Mouse (Mus musculus): ENCODE data around the gene 4931428L18Rik.
"Not testable (repeated sequence)": the region's sequence is repeated elsewhere in the genome, so short reads cannot be mapped to it uniquely, and the experiment has no call there.

The 4931428L18Rik gene

DNA sequence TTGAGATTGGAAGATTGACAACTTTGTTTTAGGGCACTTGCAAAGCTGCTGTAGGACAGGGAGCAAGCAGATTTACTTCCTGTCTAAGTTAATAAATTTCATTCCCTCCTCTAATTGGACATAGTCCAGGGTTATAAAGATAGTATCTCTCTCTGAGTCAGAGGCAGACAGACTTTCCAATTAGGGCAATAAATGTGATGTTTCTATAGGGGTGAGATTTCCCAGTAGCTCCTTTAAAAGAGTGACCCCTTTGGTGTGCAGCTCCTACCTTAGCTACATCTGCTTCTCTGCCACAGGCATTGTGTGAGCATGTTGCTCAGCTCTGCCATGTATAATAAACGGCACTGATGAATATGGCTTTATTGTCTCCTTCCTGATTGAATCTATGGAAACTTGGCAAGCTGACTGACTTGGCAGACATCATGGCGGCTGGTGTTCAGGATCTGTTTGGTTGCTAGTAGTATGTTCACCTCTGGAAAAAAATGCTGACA, 163.6 kb downstream of the 4931428L18Rik start:
- DNase-seq (ENCODE audit: low read depth, low spot score) = no peak

- DNase-seq (ENCODE audit: low read depth, low spot score) = no peak
These were observed 164.3 kb downstream of the 4931428L18Rik start for GRCm38 (mm10) chr1:31058196-31058595.

- peak; percentile 34 for DNase-seq (ENCODE audit: low read depth, low spot score)
These were observed 171.0 kb downstream of the 4931428L18Rik start for GRCm38 (mm10) chr1:31051370-31051921.

- DNase-seq (ENCODE audit: low read depth, low spot score) = no peak
These were observed 172.4 kb downstream of the 4931428L18Rik start for GRCm38 (mm10) chr1:31049954-31050652.

GRCm38 (mm10) chr1:31043208-31043607, 179.3 kb downstream of the 4931428L18Rik start:
- DNase-seq (ENCODE audit: low read depth, low spot score) = no peak

DNA sequence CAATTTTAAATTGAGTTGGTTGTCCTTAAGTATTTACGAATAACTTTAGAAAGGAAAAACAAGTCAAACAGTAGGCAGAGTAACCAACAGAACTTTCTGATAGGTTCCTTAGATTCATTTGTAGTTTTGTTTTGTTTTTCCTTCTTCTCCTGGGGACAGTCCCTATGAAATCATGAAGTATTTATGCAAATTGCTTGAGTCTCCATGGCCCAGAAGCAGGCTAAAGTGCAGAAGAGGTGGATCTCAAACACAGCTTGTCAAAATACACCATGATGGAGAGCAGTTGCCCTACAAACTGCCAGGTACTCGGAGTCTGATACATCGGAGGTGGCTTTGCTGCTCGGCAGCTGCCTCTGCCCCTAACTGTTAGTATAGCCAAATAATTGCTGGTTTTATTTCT, 179.7 kb downstream of the 4931428L18Rik start:
- no peak for DNase-seq (ENCODE audit: low read depth, low spot score)

GRCm38 (mm10) chr1:31033851-31034534, 188.5 kb downstream of the 4931428L18Rik start:
- peak; percentile 21 for DNase-seq (ENCODE audit: low read depth, low spot score)

GRCm38 (mm10) chr1:31032351-31032750, 190.1 kb downstream of the 4931428L18Rik start:
- DNase-seq (ENCODE audit: low read depth, low spot score) = no peak

- DNase-seq (ENCODE audit: low read depth, low spot score) = no peak
These were observed 199.3 kb downstream of the 4931428L18Rik start for GRCm38 (mm10) chr1:31023173-31023572.

- peak; percentile 47 for DNase-seq (ENCODE audit: low read depth, low spot score)
These were observed 203.2 kb downstream of the 4931428L18Rik start for GRCm38 (mm10) chr1:31019283-31019682.

DNA sequence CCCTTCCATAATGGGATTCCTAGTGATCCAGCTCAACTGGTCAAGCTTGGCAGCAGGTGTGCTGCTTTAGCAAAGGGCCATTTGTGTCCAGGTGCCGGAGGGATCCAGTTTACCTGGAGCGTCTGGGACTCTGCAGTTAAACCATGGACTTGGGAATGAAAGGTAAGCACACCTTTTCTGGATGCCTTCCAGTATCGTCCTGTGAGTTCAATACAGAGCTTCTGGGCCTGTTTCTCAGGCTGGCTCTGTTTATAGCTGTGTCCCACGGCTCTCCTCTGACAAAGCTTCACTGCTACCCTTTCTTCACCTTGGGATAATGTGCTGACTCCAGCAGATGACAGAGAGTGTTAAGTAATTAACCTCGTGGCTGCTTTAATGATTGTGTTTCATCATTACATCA, 205.1 kb downstream of the 4931428L18Rik start:
- DNase-seq (ENCODE audit: low read depth, low spot score) = no peak

GRCm38 (mm10) chr1:31016068-31016467, 206.4 kb downstream of the 4931428L18Rik start:
- DNase-seq (ENCODE audit: low read depth, low spot score) = no peak

DNA sequence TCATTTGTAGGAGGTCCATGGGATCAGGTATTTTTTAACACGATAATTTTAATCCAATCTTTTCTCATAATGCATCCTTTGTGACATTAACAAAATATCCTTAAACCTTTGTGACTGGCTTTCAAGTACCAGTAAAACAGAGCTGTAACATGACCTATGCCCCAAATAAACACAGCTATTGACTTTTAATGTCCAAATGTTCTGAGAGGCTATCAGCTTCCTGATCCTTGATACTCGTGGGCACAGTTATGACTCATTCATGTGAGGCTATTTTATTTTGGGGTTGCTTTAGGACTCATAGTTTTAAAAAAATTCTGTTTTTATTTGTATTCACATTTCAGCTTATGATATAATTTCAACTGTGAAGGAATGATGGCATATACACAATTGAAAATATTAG, 207.2 kb downstream of the 4931428L18Rik start:
- no peak for DNase-seq (ENCODE audit: low read depth, low spot score)

- not testable (repeated sequence) for DNase-seq (ENCODE audit: low read depth, low spot score)
These were observed 244.6 kb downstream of the 4931428L18Rik start, which contains the start of gene AC153137.1 for GRCm38 (mm10) chr1:30977868-30978267. TSS of gene AC153137.1 (minus strand) at chr1:30977968.

DNA sequence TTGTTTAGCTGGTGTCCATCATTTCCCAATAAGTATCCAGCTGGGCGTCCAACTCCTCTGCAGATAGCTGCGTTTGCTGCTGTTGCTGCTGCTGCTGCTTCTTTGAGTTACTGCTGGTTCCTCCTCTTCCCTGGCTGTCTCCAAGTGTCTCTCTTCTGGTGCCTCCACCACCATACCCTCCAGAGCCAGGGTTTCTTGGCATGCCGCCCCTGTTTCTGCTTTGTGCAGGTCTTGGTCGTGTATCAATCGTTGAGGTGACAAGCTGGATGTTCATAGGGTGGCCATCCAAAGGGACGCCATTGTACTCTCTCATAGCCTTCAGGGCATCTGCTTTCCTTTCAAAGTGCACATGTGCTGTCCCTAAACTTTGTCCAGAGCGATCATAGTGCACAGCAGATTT, 245.2 kb downstream of the 4931428L18Rik start:
- DNase-seq (ENCODE audit: low read depth, low spot score) = not testable (repeated sequence)

- DNase-seq (ENCODE audit: low read depth, low spot score) = no peak
These were observed 270.7 kb downstream of the 4931428L18Rik start for GRCm38 (mm10) chr1:30951795-30952194.

GRCm38 (mm10) chr1:30950456-30950835, 272.0 kb downstream of the 4931428L18Rik start:
- DNase-seq (ENCODE audit: low read depth, low spot score) = no peak

- peak; percentile 99 for DNase-seq (ENCODE audit: low read depth, low spot score)
These were observed 272.6 kb downstream of the 4931428L18Rik start for GRCm38 (mm10) chr1:30949710-30950455.

GRCm38 (mm10) chr1:30948950-30949639, 273.4 kb downstream of the 4931428L18Rik start:
- peak; percentile 69 for DNase-seq (ENCODE audit: low read depth, low spot score)

DNA sequence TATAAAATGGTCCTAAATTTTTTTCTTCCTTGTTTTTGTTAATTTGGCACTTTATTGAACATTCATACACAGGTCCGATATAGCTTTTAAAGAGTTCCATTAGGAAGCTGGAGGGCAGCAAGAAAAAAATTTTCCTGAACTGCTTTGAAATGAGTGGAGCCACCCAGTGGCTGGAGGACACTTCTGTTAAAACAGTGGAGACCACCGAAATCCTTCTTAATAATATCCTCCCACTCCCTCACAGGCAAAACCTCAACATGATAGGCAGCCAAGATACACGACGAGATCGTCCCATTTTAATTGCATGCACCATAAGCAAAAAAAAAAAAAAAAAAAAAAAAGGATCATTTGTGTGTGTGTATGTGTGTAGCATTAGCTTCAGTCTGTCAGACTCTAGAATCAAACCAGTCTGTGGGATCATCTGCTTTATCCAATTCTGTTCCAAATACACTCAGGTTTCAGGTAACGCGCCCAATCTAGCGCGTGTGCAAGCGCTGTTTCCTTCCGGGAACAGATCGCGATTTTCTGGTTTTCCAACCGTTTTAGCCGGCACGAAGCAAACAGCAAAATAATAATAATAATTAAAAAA, 274.0 kb downstream of the 4931428L18Rik start:
- DNase-seq (ENCODE audit: low read depth, low spot score) = peak; percentile 61

Data from brain, adult 2 months (tissue).